Mouse (Mus musculus) cerebellum, adult 18-20 months (tissue): ENCODE results near the gene Gng4.

Experiments used
- DNase-seq, 2 experiments: peaks; one replicate each; pipeline ENCODE4 v3.0.0; 2021

Gng4 gene

DNA sequence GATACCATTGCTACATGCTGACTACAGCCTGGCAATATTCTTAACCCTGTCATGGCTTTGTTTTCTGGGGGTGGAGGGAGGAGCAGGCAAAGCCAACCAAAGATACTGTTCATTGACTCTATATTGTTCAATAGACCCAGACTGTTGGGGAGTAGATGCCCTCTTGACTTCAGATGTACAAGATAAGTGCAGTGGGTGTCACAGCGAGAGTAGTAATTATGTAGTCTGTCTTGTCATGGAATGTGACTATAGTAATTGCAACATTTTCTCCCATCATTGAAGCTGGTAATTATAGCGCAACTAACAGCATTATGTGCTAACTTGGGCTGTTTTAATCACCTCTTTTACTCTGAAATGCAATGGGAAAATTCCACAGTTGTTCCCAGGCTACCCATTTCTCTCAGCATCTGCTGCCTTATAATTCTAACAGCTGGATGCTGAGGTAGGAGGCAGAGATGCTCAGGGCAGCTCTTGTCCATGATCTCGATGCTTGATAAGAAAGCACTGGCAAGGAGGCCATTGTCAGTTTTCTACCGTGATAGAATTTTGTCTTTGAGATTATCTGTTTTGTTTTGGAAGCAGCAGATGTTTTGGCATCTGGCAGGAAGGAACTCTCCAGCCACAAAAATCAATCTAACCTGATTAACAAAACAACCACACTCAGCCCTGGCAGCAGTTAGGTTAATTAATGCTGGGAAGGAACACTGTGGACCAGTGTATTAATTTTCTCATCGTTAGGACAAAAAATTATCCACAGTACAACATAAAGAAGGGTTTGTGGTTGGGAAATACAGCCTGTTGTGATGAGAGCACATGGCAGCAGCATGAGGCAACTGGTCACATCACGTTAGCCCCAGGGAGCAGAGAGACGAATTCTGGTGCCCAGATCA lies 36.6 kb downstream of the Gng4 start:
- DNase-seq: no peak

DNA sequence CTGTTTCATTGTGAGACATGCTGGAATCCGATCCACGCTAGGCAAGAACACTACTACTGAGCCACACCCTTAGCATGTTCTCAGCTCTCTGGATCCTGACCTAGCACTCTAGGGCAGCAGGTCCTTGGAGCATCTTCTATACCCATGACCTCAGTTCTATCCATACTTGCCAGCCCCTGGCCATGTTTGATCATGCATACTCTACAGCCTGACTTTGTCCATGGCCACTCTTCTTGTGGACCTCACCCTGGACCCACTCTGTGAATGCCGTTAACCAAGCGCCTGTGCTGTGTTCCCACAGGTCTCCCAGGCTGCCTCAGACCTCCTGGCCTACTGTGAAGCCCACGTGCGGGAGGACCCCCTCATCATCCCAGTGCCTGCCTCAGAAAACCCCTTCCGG lies 41.1 kb downstream of the Gng4 start:
- DNase-seq: no peak

DNA sequence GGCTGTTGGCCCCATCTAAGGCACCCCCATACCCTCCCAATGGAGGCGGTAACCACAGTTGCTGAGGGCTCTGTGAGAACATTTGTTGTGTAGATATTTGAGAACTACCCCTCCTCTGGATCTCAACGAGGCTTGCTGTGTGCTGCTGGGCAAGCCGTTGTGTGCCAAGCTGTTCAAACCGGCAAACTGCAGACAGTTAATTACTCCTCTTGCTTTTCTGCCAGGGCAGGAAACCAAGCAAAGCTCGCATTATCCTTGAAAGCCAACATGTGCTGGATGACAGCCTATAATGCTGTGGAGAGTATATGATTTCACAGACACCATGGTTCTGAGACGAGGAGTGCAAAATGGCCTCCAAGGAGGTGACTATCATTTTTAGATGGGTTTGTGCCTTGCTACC lies 42.7 kb downstream of the Gng4 start:
- DNase-seq: no peak

DNA sequence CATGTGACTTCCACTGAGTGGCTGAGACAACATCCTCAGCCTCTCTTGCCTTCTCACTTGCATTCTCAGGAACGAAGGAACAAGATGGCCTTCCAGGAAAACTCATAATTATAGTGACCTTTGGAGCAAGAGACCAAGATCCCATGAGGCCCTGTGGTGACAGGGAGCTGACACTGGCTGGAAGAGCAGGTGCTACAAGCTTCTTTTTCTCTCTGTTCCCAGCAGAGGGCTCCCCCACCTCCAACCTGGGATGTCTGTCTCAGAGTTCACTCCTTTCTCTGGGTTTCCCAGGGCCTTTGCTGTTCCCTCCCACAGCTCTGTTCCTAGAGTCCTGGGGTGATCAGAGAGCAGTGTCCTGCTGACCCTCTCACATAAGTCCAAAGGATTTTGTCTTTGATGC lies 44.3 kb downstream of the Gng4 start:
- no peak for DNase-seq

DNA sequence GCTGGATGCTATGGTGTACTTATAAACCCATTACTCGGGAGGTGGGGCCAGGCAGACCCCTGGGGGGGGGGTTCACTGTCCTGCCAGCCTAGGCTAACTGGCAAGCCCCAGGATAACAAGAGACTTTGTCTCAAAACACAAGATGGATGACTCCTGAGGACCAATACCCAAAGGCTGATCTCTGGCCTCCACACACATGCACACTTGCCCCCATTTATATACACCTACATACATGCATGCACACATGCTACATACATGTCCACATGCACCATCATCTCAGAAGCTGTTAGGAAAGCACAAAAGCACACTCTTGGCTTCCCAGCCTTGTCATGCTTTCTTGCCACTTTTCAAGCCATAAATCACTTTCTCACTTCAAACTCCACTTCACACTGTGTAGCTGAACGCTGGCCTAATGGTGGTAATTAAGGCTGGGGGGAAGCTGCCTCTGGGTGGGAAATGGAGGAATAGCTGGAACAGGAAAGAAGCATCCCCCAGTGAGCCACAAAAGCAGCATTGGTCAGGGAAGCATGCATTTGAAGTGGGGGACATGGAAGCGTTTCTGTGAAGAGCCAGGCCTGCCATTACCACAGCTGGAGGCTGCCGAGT lies 46.7 kb downstream of the Gng4 start:
- DNase-seq: no peak

DNA sequence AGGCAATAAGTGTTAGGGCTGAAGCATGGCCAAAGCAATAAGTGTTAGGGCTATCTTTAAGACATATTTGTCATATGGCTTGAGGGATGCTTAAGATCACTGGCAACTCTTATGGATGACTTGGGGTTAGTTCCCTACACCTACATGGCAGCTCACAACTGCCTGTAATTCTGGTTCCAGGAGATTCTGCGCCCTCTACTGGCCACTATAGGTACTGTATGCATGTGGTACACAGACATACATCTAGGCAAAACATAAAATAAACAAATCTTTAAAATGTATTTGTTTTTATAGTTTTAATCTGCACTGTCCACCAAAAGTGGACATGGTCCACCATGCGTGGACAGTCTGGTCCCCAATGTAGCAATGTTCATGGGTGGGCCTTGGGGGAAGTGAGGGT lies 51.3 kb downstream of the Gng4 start:
- no peak for DNase-seq

DNA sequence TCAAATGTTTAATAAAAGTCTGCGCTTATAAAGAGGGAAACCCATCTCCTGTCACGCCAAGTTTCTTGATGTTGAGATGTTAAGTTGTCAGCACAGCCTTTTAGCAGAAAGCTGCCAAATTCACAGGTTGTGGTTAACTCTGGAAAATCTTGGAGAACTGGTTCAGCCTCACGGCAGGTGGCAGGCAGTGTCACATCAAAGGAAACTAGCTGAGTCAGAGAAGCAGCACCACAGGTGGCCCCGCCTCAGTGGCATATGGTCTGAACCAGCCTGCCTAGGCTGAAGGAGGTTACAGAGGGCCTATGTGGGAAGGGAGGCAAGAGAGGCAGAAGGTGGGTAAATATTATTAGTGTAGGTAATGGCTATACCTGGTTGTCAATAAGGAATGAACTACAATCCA lies 61.2 kb downstream of the Gng4 start:
- no peak for DNase-seq

DNA sequence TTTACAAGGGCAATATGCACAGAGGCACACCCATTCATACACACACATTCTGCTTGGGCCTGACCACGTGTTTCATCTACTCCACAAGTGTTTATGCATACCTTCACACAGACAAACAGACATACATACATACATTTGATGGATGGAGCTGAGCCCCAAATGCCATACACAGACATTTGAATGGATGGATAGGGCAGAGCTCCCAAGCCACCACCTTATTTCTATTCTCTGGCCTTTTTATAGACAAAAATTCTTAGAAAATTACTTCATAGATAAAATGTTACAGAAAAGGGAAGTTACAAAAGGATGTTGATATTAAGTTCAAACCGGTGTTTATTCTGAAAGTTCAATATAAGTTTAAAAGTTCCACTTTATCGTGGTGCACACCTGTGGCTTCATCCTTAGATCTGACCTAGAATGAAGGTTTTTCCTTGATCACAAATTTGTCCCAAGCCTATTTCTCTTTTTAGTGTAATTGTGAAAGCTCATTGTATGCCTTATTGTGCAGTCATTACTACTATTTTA lies 63.3 kb downstream of the Gng4 start:
- no peak for DNase-seq

DNA sequence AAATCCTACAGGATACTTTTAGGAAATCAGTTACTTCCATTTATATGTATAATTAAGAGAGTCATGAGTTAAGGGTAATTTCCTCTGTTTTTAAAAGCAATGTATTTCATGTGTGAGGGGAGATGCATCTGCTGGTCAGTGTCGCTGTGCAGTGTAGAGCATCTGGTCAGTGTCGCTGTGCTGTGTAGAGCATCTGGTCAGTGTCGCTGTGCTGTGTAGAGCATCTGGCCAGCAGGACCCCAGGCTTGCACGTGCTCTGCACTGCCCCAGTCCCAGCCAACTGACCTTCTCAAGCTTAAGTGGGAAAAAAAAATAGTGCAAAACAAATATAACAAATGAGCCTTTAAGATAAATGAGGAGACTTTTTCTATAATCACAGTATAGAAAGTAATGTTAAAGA lies 73.3 kb downstream of the Gng4 start:
- no peak for DNase-seq

DNA sequence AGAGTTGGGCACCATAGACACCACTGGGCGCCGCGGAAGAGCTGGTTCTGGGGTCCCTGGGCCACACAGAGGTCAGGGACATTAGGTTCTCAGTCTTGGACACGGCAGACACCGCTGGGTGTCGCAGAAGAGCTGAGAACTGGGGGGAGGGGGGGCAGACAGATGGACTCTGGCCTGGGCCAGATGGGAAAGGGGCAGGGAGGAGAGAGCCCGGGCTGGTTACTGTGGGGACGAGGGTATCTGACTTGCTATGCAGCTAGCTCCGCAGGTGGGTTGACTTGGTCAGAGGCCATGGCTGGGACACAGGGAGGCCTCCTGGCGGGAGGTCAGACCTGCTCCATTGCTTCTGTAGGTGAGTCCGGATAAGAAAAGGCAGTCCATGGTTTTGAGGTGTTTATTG lies 78.5 kb downstream of the Gng4 start:
- DNase-seq: no peak

DNA sequence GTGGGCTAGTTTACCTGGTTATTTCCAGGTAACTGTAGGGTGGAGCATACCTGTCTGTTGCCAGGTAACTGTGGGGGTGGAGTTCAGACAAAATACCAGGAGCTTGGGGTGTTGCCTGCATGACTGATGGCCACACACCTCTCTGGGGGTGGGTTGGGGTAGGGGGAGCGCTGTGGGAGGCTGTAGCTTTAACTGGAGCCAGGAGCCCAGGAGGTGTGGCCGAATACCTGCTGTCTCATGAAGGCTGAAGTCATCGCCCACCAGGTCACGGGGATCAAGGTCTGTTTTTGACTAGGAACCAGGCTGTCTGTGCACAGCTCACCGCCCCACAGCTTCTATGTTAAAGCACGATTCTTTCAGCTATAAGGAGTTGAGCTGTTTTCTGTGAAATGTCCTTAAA lies 79.1 kb downstream of the Gng4 start:
- DNase-seq: no peak

DNA sequence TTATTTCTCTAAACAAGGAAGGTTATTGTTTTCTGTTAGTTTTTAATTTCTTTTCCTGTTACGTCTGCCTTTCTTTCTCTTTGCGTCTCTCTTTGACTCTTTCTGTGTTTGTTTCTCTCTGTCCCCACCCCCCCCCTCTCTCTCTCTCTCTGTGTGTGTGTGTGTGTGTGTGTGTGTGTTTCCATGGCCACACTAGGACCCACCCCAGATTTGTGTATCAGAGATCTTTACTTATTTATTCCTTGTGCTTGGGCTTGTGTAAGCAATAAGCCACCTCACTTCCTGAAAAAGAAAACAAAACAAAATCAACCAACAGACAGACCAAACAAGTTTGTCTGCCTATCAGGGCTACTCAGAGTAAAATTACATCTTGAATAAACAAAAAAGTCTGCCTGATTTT lies 82.5 kb downstream of the Gng4 start:
- DNase-seq: no peak

DNA sequence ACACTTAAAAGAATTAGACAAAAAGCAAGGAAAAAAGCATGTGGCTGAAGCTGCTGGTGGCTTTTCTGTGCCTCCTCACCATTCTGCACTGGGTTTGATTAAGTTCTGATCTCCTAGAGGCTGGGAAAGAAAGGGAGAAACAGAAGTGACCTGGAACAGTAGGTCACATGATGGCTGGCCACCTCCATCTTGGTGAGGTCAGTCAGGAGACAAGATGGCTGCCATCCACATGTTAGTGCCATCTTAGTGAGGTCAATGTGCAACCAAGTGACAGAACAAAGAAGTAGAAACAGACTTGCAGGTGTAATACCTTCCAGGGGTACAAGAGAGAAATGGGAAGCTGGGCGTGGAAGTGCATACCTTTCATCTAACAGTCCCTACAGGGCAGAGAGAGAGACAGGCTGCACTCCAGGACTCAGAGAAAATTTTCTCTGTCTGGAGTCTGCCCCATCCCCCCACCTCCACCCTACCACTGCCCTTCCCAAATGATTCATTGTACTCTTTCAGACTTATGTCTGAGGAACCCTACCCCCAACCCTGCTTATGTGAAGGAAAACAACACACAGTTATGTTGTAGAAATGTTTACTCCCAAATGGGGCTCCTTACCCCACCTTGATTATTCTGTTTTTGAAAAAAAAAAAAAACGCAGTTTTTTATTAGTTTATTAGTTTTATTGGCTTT lies 83.4 kb downstream of the Gng4 start:
- no peak for DNase-seq

DNA sequence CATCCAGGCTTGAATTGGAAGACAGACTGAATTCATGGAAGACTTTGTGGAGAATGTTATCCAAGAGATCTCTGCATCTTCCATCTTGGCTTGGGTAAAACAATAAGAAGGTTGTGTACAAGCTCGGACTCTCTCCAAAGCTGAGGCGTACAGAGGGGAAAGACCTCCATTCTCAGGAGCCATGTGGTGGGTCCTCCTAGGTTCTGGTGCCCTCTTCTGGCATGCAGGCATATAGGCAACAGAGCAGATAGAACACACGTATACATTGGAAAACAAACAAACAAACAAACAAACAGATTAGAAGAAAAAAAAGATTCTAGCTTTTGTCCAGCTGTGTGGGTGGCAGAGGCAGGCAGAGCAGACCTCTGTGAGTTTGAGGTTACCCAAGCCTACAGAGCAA lies 84.1 kb downstream of the Gng4 start:
- no peak for DNase-seq
